Mouse (Mus musculus) cerebellum, postnatal 25 days (tissue): ENCODE data around the gene Pkp1.

Experiments used
- DNase-seq, 2 experiments: peaks; one replicate each; pipeline ENCODE4 v3.0.0; 2021; ENCODE audit warnings: mixed read lengths in 2 of 2

Gene Pkp1

DNA sequence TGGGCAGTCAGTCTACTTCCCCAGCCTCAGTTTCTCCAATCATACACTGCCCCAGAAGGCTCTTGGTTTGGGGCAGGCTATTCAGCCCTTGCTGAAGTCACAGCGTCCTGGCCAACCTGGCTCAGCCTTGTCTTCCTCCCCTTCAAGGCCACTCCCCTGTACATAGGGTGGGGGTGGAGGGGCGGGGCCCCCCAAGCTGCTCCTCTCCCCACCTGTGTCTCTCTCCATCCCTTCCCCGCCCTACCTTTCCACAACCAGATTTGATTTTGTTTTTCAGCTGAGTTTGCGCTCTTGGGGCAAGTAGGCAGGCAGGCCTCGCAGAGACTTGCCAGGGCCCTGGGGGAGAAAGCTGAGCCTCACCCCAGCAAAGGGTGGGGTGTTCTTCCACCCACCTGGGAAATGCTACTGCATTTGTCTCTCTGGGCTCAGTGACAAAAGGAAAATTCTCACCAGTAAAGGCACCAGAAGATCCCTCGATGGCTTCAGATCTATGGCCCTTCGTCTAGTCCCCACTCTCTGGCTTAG is 19.0 kb downstream of the Pkp1 start:
- no peak for DNase-seq

DNA sequence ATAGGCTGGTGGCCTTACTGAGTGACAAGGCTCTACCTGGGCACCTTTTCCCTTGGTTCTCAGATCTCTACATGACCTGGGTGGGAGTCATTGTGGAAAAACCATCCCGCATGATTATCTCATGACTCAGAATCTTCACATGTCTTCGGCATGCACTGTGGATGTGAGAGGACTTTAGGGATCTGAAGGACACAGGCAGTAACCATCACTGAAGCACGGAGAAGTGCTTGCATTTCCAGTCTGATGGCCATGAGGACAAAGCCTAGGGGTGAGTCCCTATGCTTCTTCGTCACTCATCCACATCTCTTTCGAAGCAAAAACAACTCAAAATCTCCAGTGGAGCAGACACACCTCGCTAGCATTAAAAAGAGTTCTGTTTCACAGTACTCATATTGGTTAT is 19.7 kb downstream of the Pkp1 start:
- no peak for DNase-seq

DNA sequence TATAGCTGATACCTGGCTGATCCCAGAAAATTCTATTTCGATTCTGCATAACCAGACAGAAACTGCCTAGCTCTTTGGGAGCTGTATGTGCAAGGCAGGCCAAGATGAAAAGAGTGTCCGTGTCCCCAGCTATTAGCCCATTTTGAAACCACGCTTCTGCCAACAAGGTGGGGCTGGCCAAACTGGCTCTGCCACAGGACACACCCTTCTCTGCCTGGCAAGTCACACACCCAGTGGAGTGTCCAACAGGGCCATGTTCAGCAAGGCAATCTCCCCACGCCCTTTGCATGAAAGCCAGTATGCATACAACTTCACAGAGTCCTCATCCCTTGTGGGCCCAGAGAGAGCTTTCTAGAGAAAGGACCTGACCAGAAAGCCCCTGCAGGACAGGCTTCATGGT is 23.6 kb downstream of the Pkp1 start:
- DNase-seq: no peak

DNA sequence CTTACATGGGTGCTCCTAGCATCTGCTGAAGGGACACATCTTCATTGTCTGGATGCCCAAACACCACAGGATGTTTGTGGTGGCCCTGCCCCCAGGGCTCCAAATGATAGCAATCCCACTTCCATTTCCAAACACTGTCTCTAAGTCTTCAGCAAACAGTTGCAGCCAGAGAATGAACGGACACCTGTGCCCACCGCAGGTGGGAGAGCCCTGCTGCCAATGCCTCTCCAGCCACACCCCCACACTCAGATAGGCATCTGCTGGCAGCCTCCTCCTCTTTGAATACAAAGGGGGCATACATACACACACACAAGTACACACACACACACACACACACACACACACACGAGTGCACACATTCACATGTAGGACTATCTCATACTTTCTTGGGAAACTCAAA is 25.6 kb downstream of the Pkp1 start:
- DNase-seq: peak; percentile 56 to 69

DNA sequence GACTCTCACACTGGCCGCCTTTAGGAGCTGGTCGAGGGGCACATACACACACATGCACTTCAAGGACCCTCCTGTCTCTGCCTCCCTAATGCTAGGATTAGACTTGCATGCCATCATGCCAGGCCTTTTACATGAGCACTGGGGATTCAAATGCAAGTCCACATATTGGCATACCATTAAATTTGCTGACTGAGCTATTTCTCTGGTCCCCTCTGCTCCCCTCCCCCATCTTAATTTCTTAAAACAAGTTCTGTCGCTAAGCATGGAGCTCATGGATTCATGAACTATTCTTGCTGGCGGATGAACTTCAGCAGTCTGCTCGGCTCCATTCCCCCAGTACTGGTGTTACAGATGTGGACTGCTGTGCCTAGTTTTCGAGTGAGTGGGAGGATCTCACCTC is 26.2 kb downstream of the Pkp1 start:
- DNase-seq: no peak

DNA sequence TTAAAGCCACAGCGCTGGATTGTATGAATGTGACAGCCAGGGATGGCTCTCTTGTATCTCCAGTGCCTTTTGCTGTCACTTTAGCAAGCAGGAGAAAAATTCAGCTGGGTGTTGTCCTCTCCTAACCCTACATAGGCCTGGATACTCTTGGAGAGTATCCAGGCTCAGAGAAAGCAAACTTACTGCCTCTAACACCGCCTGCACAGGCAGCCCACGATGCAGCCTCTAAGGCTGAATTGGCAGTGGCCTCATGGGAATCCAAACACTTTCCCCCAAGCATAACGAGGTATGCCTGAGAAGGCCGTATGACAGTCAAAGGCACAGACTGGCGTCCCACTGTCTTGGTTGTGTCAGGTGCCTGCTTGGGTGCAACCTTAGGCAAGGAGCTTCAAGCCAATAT is 26.8 kb downstream of the Pkp1 start:
- no peak for DNase-seq

DNA sequence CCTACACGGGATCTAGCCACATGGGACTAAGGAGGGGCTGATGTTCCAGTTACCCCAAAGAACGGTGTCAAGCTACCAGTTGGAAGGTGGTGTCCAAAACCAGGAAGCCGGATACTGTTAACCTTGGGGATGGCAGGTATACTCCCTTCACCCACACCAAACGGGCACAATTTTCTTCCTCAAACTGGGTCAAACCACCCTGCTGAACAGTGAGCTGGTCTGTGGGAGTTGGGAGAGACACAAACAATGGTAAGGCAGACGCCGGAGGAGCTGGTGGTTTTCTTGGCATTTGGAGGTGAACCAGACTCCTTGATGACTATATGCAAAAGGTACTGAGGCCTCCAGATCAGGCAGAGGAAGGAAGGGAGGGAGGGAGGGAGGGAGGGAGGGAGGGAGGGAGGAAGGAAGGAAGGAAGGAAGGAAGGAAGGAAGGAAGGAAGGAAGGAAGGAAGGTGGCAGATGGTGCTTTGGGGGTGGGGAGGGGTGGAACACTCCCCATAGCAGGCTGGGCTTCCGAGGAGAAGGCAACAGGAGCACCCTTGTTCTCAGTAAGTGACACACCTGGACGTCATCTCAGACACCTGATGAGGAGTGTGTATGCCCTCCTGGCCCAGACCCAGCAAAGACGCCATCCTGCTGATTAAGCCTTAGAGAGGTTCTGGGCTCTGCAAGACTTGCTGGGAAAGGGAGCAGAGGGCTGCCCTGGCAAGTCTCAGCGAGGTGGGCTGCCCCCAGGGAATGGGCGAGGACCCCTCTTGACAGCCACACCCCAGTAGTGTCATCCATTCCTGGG is 27.4 kb downstream of the Pkp1 start:
- no peak for DNase-seq

DNA sequence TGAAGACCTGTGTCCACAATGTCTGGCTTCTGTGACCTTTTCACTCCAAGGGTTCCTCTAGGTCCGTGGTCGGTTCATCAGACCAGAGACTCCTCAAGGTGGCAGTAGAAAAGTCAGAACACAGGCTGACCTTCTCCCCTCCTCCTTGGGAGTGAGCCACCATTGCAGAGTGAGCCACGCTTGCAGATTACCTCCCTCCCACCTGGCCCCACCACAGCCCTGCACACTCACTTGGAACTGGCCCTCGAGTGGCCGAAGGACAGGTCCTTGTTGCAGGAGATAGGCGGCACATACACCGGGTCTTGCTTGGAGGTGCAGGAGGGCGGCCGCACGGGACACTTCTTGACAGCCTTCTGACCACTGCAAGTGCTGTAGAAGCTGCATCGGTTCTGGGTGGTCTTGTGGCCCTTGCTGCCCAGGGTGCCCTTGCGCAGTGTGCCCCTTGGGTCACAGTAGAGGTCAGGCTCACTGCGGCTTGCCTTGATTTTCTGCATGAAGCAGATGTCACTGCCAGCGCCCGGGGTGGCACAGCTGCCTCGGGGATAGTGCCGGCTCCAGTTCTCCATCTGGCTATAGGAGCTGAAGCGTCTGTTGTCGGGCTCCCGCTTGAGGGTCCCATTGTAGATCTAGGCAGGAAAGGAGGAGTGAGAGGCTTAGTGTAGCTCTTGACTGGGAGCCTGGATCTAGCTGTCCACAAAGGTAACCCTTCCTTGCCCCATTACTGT is 29.4 kb downstream of the Pkp1 start:
- no peak for DNase-seq

DNA sequence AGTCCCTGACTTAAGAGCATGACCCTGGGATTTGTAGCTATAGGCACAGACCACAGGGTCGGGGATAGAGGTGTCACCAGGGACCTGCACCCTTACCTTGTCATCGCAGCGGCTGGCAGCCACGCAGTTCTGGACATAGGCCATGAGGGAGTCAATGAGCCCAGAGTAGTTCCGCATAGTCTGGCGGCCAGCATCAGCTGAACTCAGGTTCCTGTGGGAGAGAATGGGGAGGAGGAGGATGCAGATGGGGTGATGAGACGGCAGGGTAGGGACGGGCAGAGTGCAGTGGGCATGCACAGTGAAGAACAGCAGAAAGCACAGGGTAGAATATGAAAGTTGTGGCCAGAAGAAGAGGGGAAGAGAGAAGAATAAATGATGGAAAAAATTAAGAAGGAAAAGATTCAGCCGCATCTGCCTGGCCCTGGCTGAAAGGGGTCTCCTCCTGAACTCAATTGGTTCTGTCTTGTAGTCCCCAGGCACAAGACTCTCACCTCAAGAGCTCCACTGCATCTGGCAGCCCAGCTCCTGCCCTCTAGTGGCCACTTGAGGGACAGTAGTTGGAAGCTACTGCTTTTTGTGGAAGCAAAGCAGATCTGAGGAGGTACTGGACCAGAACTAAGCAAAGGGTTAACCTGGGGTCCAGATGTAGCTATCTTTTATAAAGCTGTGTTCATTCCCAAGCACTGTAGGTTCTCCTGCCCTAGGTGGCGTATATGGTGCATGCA is 36.5 kb downstream of the Pkp1 start:
- DNase-seq: peak; percentile 51 to 77

DNA sequence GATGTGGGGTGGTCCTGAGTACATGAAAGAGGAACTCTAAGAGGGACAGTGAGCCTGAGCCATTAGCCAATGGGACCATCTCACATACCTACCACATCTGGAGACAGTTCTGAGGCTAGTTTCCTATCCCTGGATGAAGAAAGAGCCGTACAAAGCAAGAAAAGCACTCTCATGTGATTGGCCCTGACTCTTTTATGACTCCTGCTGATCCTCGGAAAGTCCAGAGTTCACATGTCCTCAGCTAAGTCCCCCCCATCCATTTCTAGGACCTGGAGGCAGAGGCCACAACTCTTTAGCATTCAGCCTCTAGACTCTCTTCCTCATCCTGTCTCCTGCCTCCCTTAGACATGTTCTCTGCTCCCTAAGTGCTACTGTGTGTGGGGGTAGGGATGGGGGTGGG is 41.8 kb downstream of the Pkp1 start:
- no peak for DNase-seq

DNA sequence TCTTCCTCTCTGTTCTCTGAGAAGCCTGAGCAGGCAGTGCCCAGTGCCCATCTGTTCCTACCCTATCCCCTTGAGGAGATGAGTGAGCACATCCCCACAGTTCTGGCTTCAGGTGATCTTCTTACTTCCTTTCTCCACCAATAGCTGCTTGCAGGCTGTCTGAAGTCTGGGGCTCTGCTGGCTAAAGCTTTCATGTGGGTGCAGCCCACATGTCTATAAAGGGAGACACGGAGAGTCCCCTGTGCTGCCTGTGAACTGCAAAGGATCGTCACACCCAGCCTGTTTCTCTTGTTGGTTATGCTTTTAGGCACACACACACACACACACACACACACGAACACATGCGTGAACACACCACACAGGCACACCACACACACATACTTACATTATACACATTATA is 46.0 kb downstream of the Pkp1 start:
- DNase-seq: no peak

DNA sequence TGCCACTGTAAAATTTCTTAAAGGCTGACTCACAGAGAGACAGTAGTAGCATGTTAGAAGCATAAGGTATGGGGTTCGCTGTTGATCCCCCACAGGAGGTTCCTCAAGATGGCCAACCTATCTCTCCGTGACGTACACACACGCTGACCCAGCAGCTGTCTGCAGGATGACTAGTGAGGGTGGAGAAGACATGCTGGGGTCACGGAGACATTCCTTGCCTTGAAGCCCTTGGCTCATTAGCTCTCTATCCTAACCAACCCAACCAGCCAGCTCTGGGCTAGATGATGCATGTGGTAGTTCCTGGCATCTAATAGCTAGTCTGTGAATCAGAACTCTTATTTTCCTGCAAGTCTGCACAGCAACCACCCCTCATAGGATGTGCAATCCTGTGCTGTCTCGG is 50.4 kb downstream of the Pkp1 start:
- no peak for DNase-seq

DNA sequence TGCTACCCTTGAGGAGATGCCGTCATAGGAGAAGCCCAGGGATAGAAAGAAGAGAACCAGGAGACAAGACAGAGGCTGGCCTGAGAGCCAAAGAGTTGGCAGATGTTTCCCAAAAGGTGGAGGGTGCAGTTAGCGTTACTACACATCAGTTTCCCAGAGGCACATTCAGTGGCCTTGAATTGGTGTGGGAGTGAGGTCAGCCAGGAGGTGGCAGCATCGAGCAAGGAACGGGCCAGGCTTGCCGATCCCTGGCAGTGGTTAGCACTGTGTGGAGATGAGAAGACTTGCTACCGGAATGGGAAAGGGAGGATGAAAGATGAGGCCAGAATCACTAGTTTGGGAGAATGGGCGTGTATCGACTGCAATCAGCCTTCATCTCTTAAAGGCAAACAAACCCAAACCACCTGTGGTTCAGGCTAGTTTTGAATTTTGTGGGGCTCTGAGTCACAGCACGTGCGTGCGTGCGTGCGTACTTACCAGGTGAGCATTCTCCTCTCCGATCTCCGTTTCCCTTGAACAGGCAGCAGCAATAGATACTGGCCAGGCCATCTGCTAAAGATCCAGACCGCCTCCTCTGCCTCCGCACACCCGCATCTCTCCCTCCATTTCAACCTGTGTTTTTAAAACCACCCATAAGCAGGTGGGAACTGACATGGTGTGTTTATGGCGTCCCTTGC is 53.4 kb downstream of the Pkp1 start:
- DNase-seq: peak; percentile 91 to 94

DNA sequence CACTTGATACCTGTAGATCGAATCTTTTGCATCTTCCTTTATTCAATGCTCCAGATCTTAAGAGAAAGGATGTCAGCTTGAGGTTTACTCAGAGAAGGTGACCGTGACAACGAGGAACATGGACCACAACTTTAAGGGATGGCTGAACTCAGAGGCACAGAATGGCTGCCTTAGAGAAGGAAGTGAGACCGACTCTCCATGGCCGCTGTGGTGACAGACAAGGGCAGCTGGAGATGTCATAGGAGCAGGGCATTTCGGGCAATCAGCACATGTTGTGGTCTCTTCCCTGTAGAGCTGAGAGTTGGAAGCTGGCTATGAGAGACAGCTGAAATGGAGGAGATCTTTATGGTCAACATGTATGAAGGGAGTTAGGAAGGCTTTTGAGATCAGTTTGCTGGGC is 54.2 kb downstream of the Pkp1 start:
- no peak for DNase-seq

DNA sequence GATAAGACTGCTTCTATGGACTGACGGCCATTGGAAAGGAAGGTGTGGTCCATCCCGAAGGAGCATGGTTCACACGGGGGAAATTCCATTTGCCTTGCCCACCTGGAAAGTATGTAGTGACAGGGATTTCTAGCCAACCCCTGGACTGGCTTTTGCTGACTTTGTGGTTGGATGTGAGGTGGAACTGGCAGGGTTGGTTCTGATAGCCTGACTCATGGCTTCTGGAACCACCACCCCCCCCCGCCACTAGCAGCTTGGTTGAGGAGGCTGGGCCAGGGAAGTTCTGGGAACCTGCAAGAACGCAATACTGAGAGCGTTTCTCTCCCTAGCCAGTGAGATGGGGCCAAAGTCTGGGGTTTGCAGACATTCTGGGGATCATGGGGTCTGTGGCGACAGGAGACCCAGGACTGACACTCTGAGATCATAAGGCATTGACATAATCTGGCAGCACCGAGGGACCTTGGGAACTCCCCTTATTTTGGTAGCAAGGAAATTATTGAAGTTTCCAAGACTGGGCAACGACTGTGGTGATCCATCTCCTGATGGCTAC is 55.1 kb downstream of the Pkp1 start:
- DNase-seq: no peak

DNA sequence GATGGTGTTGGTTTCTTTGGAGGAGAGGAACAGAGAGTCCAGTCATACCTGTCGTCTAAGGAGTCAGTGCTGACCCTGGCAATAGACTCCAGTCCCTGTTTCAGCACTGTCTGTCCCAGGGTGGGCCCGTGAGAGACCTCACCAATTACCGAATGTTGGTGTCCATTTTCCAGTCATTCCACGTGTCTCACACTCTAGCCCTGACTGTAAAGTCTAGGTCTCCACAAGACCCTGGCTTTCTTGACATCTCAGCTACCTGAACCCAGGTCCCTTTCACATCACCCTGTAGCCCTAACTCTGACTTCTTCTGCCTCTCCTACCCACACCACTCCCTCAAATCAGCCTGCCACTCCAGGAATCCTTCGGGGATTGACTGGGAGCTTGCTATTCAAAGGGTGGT is 56.4 kb downstream of the Pkp1 start:
- DNase-seq: no peak

DNA sequence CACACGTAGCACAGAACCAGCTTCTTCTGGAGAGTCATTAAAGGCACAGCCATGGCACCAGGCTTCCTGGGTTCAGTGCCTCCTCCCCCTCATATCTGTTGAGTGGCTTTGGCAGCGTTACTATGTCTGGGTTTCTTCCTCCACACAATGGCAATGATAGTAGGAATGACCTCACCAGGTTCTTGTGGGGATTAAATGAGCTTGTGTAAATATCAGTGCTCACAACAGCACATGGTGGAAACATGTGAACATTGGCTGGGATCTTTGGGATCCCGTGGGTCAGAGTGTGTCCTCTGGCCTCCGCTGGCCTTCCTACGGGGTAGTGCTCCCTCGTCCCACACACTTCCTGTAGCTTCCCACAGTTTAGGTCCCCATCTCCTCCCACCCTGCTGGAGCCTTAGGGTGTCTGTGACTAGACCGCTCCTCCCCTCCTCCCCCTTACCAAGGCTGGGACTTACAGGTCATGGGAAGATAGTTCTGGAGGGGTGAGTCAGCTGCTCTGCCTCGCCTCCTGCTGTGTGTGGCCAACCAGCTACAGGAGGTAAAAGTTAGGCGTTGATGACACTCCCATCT is 56.9 kb downstream of the Pkp1 start:
- DNase-seq: no peak

DNA sequence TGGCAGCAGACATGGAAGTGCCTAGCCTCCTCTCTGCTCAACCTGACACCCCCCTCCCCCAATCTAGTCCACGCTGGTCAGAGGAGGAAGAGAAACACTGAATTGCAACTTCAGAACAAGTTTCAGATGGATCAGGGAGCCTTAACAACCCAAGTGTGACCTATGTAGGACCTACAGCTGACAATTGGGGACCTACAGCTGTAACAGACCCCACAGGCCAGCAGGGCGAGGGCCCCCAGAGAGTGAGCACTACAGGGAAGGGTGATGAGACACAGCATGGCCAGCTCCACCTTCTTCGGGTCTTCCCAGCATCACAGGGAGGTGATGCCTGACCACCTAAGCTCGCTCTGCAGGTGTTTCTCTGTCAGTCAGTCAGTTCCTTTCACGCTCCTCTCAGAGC is 57.9 kb downstream of the Pkp1 start:
- no peak for DNase-seq

DNA sequence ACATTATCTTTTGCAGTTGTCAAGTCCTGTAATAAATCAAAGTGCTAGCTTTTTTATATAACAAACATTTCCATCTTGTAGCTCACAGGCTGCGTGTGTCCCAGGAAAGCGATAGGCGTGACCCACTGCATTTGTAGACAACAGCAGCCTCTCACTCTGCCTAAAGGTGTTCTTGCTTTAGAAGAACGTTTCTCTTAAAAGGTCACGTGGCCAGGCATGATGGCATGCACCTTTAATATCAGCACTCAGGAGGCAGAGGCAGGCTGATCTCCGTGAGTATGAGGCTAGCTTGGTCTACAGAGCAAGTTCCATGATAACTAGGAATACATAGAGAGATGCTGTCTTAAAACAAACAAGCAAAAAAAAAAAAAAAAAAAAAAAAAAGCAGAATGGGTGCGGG is 60.5 kb downstream of the Pkp1 start:
- DNase-seq: no peak

DNA sequence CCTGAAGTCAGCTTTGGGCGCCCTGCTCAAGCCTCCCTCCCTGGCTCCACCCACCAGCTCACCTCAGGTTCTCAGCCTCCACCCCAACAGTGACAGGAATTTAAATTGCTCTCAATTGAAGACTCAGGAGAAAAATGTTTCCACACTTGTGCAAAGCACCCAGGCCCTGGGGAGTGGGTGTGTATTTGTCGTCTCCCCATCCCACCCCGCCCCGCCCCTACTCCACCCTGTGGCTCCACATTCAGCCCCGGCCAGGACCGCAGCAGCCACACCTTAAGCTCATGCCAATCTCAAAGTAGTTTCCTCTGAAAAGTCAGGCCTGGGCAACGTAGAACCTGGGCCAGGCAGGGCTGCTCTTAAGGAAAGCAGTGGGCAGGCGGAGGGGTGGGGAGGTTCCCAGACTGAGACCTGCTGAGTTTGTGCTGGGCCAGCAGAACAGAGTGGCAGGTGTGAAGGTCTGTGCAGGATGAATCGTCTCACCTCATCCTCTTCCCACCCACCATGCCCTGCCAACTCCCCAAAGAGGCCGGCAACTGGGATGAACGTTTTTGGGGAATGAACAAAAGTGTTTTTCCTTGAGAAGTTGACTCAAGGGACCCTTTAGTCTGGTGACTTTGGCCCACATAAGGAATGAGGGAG is 61.8 kb downstream of the Pkp1 start:
- no peak for DNase-seq

DNA sequence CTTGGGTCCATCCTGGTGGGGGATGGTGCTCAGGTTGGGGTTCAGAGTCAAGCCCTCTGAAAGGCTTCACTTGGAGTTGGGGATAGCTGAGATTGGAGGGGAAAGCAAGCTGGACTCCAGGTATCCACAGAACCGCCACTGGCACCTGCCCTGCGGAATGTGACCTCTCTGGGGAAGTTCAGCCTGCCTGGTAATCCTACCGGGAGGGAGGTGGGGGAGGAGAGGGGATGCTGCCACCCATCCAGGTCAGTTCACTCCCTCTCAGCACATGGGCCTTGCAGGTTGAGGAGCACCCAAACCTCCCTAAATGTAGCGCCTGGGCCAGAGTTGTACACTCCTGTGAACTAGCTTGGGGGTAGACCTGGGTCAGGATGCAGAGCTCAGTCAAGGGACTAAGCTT is 62.9 kb downstream of the Pkp1 start:
- no peak for DNase-seq

DNA sequence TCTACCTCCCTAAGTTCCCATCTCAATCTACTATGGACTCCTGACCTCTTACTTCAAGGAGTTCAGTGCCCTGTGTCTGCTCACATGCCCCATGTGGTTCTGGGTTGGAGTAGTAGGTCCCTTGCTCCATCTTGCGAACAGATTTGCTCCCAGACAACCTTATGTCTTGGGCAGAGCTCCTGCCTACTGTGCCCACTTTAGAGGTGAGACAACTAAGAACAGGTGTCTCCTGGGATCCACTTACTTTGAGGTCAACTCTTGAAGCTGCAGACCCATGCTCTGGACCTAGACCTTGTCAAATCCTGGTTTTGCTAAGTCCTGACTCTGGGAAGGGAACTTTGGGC is 63.7 kb downstream of the Pkp1 start:
- DNase-seq: no peak
